ENCODE assay signal across 1 mouse cellular context in the genomic region with DNA sequence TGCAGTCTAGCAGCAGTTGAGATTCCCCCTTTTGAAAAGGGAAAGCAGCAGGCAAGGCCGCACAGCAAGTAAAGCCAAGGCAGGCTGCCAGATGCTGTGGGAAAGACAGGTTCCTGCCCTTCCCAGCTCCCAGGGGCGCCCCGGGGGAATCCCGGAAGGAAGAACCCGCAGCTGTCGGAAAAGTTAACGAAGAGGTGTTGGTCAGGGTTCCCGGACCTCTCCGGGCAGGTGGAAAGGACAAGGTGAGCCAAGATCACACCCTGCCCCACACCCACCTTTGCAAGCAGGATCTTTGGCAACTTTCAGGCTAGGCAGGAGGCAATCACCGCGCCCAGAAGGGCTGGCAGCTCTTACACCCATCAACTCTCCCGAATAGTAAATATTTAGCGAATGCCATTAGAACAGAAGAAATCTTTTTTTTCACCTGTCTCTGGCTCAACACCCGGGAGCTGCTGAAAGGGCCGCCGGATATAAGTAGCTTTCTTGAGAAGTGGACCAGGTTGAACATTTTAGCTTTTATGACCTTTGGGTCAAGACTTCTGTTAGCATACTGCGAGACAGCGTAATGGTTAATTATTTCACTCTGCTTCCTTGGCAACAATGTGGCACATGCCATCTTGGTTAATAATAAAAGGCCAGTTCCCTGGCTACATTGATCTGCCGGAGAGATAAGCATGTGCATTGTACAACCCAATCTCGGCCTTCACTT.
TF ChIP-seq lines count a peak whose summit lies in the region.

No protein-coding gene starts in this region.

TF ChIP-seq in MEL, 35 proteins besides CTCF, POLR2A, EP300 and RAD21:
- TF ChIP-seq ZMIZ1 (IDR thresholded peaks at IDR 0.05; ENCODE audit: low read depth, low read length), result no peak
- TF ChIP-seq NELFE (IDR thresholded peaks at IDR 0.05; ENCODE audit: low read depth, low read length), result no peak
- TF ChIP-seq GATA1 (IDR thresholded peaks at IDR 0.05; ENCODE audit: low read depth, low read length), result peak; percentile 54; the same call in 1 of the 2 replicates
